ENCODE assay signal across 8 mouse cellular contexts in the genomic region with DNA sequence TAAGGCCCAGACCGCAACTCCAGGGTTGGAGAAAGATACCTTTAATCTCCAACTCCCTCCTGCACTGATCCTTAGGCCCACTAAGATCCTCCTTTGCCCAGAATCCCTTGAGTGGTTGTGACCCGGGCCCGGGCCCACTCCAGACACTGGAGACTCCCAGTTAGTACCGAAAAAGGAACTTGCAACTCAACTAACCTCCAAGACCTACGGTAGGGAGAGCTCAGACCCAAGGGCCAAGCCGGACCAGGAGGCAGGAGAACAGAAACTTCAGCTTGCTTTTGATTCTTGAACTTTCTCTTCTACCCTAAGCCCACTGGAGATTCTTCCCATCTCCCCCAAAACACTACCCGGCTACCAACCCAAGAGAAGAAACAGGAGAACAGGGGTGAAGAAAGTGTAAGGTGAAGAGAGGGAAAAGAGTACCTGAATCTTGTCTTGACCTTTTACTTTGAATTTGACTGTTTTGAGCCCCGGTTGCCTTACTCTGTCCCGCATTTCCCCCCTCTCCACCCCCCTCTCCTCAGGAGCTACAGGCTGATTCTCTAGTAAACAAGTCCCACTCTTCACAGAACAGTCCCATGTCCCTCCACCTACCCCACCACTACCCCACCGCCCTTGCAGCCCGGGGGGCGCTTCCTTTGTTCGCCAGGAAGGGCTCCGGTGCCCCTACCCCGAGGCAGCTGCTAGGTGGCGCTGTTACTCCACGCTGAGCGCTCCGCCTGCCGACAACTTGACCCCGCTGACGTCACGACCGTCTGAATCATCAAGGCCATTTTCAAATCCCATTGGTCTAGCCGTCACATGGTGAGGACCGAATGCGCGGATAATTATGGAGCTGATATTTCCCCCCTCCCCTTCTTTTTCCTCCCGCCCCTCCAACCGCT. TPM values are rescaled to one million over a fixed set of nuclear protein-coding genes. Genes with fewer than 3 reads are reported as not detected.
DNase-seq lines count a peak whose midpoint lies in the region; ATAC-seq and TF ChIP-seq lines count a peak whose summit lies in the region.

No protein-coding gene starts in this region.

- H3K4me1 ChIP-seq in heart, embryonic 13.5 days = peaks cover 5% of the 10 kb centered on the region; the same call in 1 of the 2 replicates
- peaks cover 20% of the 10 kb centered on the region for H3K4me1 ChIP-seq in kidney, postnatal 0 days (replicated peaks; ENCODE audit: insufficient read depth, low read length)
- peaks cover 50% of the 10 kb centered on the region for H3K4me1 ChIP-seq in megakaryocyte, embryonic 14.5 days

- no peaks in the 10 kb centered on the region for H3K36me3 ChIP-seq in heart, embryonic 13.5 days
- H3K36me3 ChIP-seq in kidney, postnatal 0 days (ENCODE audit: insufficient read depth, low read length) = no peaks in the 10 kb centered on the region
- no peaks in the 10 kb centered on the region for H3K36me3 ChIP-seq in megakaryocyte, embryonic 14.5 days (replicated peaks; ENCODE audit: low read length)

- H3K4me3 ChIP-seq in left cerebral cortex, adult 2 months = no peak overlapping the region
- peak overlapping the region; percentile 20 for H3K4me3 ChIP-seq in heart, embryonic 13.5 days
- H3K4me3 ChIP-seq in kidney, postnatal 0 days (replicated peaks; ENCODE audit: low read depth, low read length) = peak overlapping the region; percentile 51
- H3K4me3 ChIP-seq in megakaryocyte, embryonic 14.5 days (replicated peaks) = peak overlapping the region; percentile 85

- peak; percentile 28 for TF ChIP-seq CTCF in left cerebral cortex, adult 2 months (IDR thresholded peaks at IDR 0.05)
- peak; percentile 94 for TF ChIP-seq CTCF in kidney, postnatal 0 days (IDR thresholded peaks at IDR 0.05; ENCODE audit: low read depth)

- no peak overlapping the region for H3K27ac ChIP-seq in left cerebral cortex, adult 2 months
- H3K27ac ChIP-seq in heart, embryonic 13.5 days (replicated peaks) = no peak overlapping the region
- H3K27ac ChIP-seq in kidney, postnatal 0 days = peak overlapping the region; percentile 91

- intact Hi-C loops in left cerebral cortex, adult 2 months (cut with DNase I) = no loop called here

- no peaks in the 10 kb centered on the region for H3K9me3 ChIP-seq in heart, embryonic 13.5 days
- H3K9me3 ChIP-seq in kidney, postnatal 0 days (replicated peaks; ENCODE audit: low read length) = no peaks in the 10 kb centered on the region
- H3K9me3 ChIP-seq in megakaryocyte, embryonic 14.5 days = no peaks in the 10 kb centered on the region; the same call in 1 of the 2 replicates

- H3K4me2 ChIP-seq in heart, embryonic 13.5 days = peak overlapping the region; percentile 43
- H3K4me2 ChIP-seq in kidney, postnatal 0 days (ENCODE audit: low read length) = peak overlapping the region; percentile 90

- peaks cover 98% of the 10 kb centered on the region for H3K27me3 ChIP-seq in heart, embryonic 13.5 days (replicated peaks)
- no peaks in the 10 kb centered on the region for H3K27me3 ChIP-seq in kidney, postnatal 0 days (ENCODE audit: insufficient read depth, low read length)
- peaks cover 95% of the 10 kb centered on the region for H3K27me3 ChIP-seq in megakaryocyte, embryonic 14.5 days (replicated peaks)

- 3% methylated on average over 30 of the region's 30 CpGs for WGBS in heart, embryonic 13.5 days
- WGBS in kidney, postnatal 0 days = 2% methylated on average over 30 of the region's 30 CpGs

- no peak for ATAC-seq in heart, embryonic 13.5 days (ENCODE audit: extremely low read depth, insufficient number of reproducible peaks, low FRiP score, low TSS enrichment)
- peak; percentile 80 for ATAC-seq in kidney, postnatal 0 days (replicated peaks; ENCODE audit: low FRiP score, low read depth)

- no peak overlapping the region for H3K9ac ChIP-seq in heart, embryonic 13.5 days
- peak overlapping the region; percentile 80 for H3K9ac ChIP-seq in kidney, postnatal 0 days (ENCODE audit: low read depth, low read length)

- no peak for DNase-seq in left cerebral cortex, adult 2 months (ENCODE audit: extremely low spot score in 1 of 2, low spot score in 2 of 2)
- DNase-seq in left cerebral cortex, adult 11 months (ENCODE audit: low spot score) = no peak
- DNase-seq in embryo, embryonic 11.5 days (ENCODE audit: low read depth, low spot score) = peak; percentile 93
- peak; percentile 98 for DNase-seq in kidney, postnatal 0 days (ENCODE audit: low spot score)
- peak; percentile 18 for DNase-seq in spleen, adult 12 weeks (ENCODE audit: low spot score)
- no peak for DNase-seq in cerebellum, postnatal 36 days

RNA-seq across cellular contexts. Expression of gene Hoxc10, which starts 0.5 kb away (rescaled TPM):
- not detected for total RNA-seq in left cerebral cortex, adult 2 months (2021)
- polyA plus RNA-seq in heart, embryonic 13.5 days (2015; fragmentation: Nextera tagmentation; extraction: Ambion mirVana) = not detected in 2 replicates
- polyA plus RNA-seq in kidney, postnatal 0 days (2015; fragmentation: Nextera tagmentation; extraction: Ambion mirVana) = 30.6 and 34.1 TPM in 2 replicates
- 0.08 TPM in 1 of 2 replicates, not detected in the other for polyA plus RNA-seq in megakaryocyte, embryonic 14.5 days (2012; ENCODE audit: insufficient read depth, low replicate concordance)

RNA-seq across cellular contexts. Expression of gene Hoxc5, which starts 1.1 kb away (rescaled TPM):
- total RNA-seq in left cerebral cortex, adult 2 months (2021) = not detected
- polyA plus RNA-seq in heart, embryonic 13.5 days (2015; fragmentation: Nextera tagmentation; extraction: Ambion mirVana) = 0.57 and 1.6 TPM in 2 replicates
- 2.7 and 3.9 TPM in 2 replicates for polyA plus RNA-seq in kidney, postnatal 0 days (2015; fragmentation: Nextera tagmentation; extraction: Ambion mirVana)
- polyA plus RNA-seq in megakaryocyte, embryonic 14.5 days (2012; ENCODE audit: insufficient read depth, low replicate concordance) = not detected in 2 replicates

RNA-seq across cellular contexts. Expression of gene Hoxc9, which starts 10.1 kb away (rescaled TPM):
- not detected for total RNA-seq in left cerebral cortex, adult 2 months (2021)
- not detected in 2 replicates for polyA plus RNA-seq in heart, embryonic 13.5 days (2015; fragmentation: Nextera tagmentation; extraction: Ambion mirVana)
- polyA plus RNA-seq in kidney, postnatal 0 days (2015; fragmentation: Nextera tagmentation; extraction: Ambion mirVana) = 11.0 and 12.4 TPM in 2 replicates
- polyA plus RNA-seq in megakaryocyte, embryonic 14.5 days (2012; ENCODE audit: insufficient read depth, low replicate concordance) = not detected in 2 replicates

RNA-seq across cellular contexts. Expression of gene Hoxc11, which starts 11.9 kb away (rescaled TPM):
- total RNA-seq in left cerebral cortex, adult 2 months (2021) = not detected
- polyA plus RNA-seq in heart, embryonic 13.5 days (2015; fragmentation: Nextera tagmentation; extraction: Ambion mirVana) = not detected in 2 replicates
- polyA plus RNA-seq in kidney, postnatal 0 days (2015; fragmentation: Nextera tagmentation; extraction: Ambion mirVana) = 1.5 and 1.8 TPM in 2 replicates
- polyA plus RNA-seq in megakaryocyte, embryonic 14.5 days (2012; ENCODE audit: insufficient read depth, low replicate concordance) = not detected in 2 replicates

RNA-seq across cellular contexts. Expression of gene Hoxc8, which starts 24.3 kb away (rescaled TPM):
- not detected for total RNA-seq in left cerebral cortex, adult 2 months (2021)
- polyA plus RNA-seq in heart, embryonic 13.5 days (2015; fragmentation: Nextera tagmentation; extraction: Ambion mirVana) = 0.06 TPM in 1 of 2 replicates, not detected in the other
- polyA plus RNA-seq in kidney, postnatal 0 days (2015; fragmentation: Nextera tagmentation; extraction: Ambion mirVana) = 5.8 TPM in 2 replicates
- polyA plus RNA-seq in megakaryocyte, embryonic 14.5 days (2012; ENCODE audit: insufficient read depth, low replicate concordance) = 0.04 TPM in 1 of 2 replicates, not detected in the other

Comparison
In these comparisons a context has a peak if more than half of its experiments do, and no peak if none do; other contexts are left out.
1. DNase-seq: peak in embryo, embryonic 11.5 days (single experiment), kidney, postnatal 0 days (single experiment) and spleen, adult 12 weeks (single experiment); none in left cerebral cortex, adult 2 months (0 of 2), left cerebral cortex, adult 11 months (single experiment) and cerebellum, postnatal 36 days (0 of 2).
2. RNA of gene Hoxc10, which starts 0.5 kb away (polyA plus RNA-seq): 30.6 to 34.1 TPM in kidney, postnatal 0 days; 0.08 TPM in megakaryocyte, embryonic 14.5 days and not detected in heart, embryonic 13.5 days; every median in the first group is over 10 times any median in the second.
3. RNA of gene Hoxc9, which starts 10.1 kb away (polyA plus RNA-seq): 11.0 to 12.4 TPM in kidney, postnatal 0 days; not detected in heart, embryonic 13.5 days and not detected in megakaryocyte, embryonic 14.5 days; every median in the first group is over 10 times any median in the second.